Mouse (Mus musculus) adrenal gland, postnatal 25 days (tissue): ENCODE data around the gene Inca1. TPM values are rescaled to one million over a fixed set of nuclear protein-coding genes. Genes with fewer than 3 reads are reported as not detected.

ENCODE experiments used
- DNase-seq: peaks from one replicate; pipeline ENCODE4 v3.0.0; 2021; ENCODE audit warnings: mixed read lengths
- total RNA-seq: library from RNA; stranded (reverse); gene quantifications from 2 replicates; pipeline ENCODE4 v1.2.3, GENCODE M21; 2021

Gene Inca1
- total RNA-seq, 1 experiment from 2014 or later = 12.2 TPM

- DNase-seq = peak; percentile 73
Observed at GRCm38 (mm10) chr11:70669582-70670345, 30.2 kb downstream of the Inca1 start.

DNA sequence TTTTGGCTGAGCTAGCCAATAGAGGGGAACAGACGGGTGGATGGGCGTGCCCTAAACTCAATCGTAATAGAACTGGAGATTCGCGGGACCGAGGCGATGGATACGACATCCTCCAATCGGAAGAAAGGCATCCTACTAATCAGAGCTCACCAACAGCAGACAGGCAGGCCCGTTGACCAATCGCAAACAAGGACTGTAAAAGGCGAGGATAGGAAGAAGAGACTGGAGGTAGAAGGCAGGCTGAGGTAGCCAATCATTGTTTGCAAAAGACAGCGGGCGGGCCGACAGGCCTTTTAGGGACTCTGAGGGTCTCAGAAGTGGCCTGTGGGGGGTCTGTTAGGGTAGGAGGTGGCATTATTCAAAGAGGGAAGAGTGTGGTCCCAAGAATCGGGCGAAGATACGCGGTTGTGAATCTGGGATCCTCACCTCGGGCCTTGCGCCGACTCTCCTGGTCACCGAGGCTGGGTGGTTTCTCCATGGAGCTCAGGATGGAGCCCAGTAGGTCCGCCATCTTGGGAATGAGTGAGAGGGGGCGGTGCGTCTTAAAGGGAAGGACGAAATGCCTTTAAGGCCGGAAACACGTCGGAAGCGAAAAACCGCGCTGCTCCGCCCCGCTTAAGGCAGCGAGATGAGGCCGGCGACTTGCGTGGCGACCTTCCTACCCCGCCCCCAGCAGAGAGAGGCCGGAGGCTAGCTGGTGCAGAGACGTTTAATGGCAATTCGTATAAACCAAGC, 31.0 kb downstream of the Inca1 start, which contains the start of gene Spag7:
TSS of gene Spag7 (minus strand) at position 646 of the 735 bp plus-strand sequence.
- peak; percentile 93 for DNase-seq

GRCm38 (mm10) chr11:70668335-70668770, 31.6 kb downstream of the Inca1 start:
- peak; percentile 67 for DNase-seq

- DNase-seq = no peak
Observed at GRCm38 (mm10) chr11:70667271-70668150, 32.4 kb downstream of the Inca1 start.

GRCm38 (mm10) chr11:70666687-70667086, 33.3 kb downstream of the Inca1 start:
- no peak for DNase-seq

DNA sequence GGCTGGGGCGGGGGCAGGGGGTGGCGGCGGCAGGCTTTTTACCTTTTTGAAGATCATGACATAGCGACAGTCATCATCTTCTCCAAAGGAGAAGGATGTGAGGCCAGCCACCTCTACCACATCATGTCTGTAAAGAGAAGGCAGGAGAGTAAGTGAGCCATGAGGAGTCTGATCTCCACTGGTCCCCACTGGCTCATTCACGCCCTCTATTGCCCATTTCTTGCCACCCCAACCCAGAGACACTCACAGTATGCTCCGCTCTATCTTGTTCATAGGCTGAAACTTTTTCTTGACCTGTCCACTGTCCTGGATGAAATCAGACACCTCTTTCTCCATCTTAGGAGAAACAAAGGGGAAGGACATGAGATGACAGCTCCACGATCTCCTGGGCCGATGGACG, 35.2 kb downstream of the Inca1 start:
- no peak for DNase-seq

GRCm38 (mm10) chr11:70663957-70664356, 36.0 kb downstream of the Inca1 start:
- DNase-seq = no peak

DNA sequence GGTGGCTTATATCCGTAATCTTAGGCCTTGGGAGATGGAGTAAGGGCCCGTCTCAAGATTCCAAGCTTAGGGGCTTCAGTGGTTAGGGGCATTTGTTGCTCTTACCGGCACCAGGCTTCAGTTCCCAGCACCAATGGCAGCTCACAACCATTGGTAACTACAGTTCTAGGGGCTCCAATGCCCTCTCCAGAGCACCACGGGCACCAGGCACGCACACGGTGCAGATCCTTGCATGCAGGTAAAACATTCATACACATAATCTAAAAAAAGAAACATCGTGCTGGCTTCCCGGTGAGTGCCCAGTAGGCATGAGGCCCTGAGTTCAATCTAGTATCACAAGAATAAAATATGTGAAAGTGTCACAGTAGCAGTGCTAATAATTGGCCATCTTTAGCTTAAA, 36.9 kb downstream of the Inca1 start:
- no peak for DNase-seq

DNA sequence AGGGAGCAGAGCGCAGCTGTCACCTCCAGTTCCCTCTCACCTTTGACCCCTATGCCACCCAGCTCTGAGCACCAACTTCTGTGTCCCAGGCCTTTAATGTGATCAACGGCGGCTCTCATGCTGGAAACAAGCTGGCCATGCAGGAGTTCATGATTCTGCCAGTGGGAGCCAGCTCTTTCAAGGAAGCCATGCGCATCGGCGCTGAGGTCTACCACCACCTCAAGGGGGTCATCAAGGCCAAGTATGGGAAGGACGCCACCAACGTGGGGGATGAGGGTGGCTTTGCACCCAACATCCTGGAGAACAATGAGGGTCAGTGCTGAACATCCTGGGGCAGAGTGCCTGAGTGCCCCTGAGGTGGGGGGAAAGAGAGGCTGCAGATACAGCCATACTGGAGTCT, 39.4 kb downstream of the Inca1 start:
- DNase-seq = no peak

GRCm38 (mm10) chr11:70658942-70659341, 41.0 kb downstream of the Inca1 start:
- DNase-seq = no peak

DNA sequence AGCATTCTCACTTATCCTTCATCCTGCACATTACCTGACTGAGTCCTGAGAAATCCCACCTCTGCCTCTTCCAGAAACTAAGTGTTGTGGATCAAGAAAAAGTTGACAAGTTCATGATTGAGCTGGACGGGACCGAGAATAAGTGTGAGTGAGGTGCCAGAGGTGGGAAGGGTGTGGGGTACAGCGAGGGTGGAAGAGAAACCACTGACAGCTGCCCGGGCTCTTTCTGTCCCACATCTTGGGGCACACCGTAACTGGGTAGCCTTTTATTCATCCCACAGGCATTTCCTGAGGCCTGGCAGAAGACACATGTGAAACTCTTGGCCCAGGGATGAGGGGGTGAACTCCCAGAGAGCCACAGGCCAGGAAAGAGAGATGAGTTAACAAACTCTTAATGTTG, 41.4 kb downstream of the Inca1 start:
- no peak for DNase-seq

GRCm38 (mm10) chr11:70657991-70658390, 42.0 kb downstream of the Inca1 start:
- DNase-seq = no peak

DNA sequence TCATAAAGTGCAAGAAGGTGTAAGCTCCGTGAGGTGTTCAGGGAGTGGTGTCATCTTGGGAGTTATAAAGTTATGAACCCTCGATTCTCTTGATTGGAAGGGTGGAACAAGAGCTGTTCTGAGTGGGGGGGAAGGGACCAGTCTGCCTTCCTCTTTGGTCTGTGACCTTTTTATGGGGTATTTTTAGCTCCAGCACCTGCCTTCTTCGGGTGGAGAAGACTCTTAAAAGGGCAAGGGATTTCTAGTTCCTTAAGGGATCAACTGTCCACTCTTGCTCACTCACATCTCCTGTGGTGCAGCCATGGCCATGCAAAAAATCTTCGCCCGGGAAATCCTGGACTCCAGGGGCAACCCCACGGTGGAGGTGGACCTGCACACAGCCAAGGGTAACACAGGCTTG, 42.4 kb downstream of the Inca1 start:
- no peak for DNase-seq

DNA sequence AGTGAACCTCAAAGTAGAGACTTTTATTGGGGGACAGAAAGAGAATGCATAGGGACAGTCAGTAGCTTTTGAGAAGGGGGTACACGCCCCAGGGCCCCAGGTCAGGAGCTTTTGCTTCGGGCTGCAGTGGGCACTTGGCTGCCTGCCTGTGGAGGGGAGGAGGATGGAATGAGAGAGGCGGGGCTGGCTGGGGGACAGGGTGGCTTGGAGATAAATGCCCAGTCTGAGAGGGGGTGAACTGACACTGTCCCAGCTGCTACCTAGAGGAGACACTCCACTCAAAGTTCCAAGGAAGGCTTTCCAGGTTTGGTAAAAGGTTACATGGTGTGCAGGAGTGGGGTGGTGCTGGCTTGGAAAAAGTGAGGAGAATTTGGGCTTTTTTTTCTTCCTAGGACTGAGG, 43.0 kb downstream of the Inca1 start, which contains the start of gene Eno3:
TSS of gene Eno3 (plus strand) at position 239 of the 400 bp plus-strand sequence.
- DNase-seq = no peak

DNA sequence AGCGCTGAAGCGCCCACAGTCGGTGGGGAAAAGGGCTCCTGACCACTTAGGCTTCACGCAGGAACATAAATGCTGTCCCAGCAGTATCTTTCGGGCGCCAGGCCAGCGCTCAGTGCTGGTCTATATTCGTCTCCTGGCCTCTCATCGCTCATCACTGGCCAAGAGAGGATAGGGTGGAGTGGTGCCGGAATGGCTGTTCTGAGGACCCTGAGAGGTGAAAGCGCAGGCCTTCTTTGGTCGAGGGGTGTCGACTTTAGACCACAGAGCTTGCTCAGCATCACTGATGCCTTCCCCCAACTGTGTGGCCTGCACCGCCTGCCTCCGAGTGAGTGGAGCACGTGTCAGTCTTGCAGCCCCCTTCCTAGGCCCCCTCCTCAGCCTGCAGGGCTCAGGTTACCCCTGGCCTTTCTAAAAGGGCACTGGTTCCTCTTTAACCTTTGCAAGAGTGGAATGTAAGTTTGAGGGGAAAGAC, 43.5 kb downstream of the Inca1 start:
- peak; percentile 52 for DNase-seq

DNA sequence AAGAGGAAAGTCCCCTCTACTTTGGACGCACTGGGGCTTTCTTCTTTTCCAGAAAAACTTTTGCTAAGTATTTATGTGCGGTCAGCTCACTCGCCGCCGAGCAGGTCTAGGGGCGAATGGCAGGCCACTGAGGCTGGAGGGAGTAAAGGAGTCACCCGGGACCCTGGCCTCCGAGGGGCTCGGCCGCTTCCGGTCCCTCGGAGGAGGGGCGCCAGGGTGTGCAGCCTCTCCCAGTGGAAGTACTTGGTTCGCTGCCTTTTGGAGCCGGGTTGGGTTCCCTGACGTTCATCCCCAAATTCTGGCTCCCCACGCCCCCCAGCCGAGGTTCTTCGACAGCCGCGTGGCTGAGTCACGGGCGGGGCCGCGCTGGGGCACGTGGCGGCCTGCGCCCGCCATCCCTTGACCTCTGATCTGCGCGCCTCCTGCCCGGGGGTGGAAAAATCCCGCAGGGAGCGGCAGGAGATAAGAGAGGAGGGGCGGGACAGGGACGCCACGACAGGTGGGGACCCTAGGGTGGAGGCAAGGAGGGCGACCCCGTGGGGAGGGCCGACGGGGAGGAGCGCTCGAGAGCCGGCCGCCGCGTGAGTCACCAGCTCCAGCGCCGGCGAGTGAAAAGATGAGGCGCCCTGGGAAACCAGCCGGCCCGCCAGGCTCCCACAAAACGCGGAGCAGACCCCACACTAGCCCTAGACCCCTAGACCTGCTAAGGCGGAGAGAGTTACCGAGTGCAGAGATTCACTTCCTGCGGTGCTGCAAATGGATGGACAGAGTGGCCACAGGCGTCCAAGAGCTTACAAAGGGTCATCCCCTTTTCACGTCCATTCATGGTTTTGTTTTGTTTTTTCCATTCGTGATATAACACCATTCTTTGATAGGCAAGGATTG, 44.1 kb downstream of the Inca1 start:
- peak; percentile 70 for DNase-seq

DNA sequence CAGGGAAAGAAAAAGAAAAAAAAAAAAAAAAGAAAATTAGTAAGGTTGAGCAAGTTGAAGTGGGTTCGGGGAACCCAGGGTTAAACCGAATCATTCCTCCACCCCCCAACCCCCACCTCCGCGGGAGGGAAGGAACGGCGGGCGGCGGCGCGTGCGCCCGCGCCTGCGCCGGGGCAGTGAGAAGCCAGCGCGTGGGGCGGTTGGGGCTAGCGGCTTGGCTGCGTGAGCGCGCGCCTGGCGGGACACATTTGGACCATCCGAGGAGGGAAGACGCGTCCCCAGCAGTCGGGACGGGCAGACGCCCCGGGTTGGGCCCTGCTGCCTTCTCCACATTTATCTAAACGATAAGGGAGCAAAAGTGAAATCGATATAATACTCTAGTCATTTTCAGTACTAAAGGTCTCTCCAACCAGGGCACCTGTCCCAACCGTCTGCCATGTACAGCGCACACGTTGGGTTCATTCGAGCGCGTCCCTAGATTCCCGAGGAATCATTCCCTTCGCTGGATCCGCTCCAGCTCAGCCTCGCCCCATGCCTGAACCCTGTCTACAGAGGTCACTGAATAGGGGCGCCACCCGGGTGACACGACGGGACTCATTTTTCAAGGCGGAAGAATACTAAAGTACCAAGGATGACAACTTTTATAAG, 44.9 kb downstream of the Inca1 start:
- peak; percentile 88 for DNase-seq

DNA sequence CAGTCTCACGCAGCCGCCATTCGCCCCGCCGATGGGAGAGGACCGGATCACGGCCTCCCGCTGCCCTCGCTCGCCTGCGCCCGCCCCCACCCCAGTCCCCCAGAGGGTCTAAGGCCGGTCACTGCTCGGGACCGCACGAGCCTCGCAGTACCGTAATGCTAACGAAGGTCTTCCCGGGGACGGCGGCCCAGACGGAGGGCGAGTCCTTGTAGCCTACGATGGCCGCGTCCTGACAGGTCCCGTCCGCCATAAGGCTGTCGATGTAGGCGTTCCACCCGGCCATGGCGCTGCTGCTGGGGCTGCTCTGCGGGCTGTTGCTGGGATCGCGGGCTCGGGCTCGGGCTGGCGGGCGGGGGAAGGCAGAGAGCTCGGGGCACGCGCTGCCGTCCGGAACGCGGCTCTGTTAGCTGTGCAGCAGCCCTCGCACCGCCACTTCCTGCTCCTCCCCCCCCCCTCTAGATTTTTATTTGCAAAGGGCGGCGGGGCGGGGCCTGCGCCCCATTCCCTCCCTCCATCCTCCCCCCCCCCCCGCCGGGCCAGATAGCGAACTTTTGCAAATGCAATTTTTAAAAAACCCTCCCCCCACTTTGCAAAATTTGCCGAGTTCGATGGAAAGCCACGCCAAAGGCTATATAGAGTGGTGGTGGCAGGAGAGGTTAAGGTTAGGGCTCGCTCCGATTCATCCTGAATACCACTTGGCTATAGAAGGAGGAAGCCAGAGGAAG, 45.6 kb downstream of the Inca1 start, which contains the start of gene Pfn1:
TSS of gene Pfn1 (minus strand) at position 447 of the 725 bp plus-strand sequence.
- DNase-seq = peak; percentile 87

DNA sequence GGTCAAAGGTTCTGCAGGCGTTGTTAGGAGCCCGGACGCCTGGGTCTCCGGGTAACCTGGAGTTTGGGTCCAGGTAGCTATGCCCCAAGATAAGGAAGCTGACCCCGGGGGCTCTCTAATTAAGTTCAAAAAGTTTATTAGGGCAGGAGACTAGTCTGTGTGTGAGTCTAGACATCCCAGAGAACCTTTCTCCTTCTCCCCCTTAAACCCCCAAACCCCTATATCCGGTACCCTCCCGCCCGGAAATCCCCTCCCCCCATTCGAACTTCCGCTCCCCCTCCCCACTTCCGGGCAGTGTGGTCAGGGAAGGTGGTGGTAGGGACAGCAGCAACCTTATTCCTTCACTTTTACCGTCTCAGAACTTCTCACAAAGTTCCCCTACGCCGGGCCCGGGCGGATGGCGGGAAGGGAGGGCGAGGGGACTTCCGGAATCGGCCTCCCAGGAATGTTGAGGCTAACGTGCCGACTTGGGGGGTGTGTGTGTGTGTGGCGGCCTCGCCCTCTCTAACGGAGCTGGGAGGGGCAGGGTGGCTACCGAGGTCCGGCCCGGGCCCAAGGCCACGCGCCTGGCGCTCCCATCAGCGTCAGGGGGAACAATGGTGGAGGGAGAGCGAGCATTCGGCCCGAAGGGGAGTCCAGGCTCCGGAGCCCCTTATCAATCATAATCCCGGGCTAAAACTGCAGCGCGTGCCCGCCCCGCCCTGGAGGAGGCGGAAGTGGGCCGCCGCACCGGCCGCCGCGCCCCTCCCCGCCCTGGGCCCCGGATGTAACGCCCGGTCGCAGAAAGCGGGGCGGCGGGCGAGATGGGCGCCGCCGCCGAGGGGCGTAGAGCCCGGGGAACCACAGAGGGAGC, 46.4 kb downstream of the Inca1 start:
- DNase-seq = peak; percentile 77
